Mouse (Mus musculus) neutrophil, adult 5-6 weeks (primary cell): Measurements from ENCODE around the gene Tbpl1. TPM values are rescaled to one million over a fixed set of nuclear protein-coding genes. Genes with fewer than 3 reads are reported as not detected.

Experiments used
- total RNA-seq: library from RNA; stranded (forward); fragments of 200-1000 nt; gene quantifications from 2 replicates; pipeline ENCODE4 v1.2.3, GENCODE M21; 2017

Tbpl1 gene
- total RNA-seq, 1 experiment from 2014 or later: 49.2 TPM

Other genes with a start within 250 kb of the Tbpl1 start
- not detected in 2 replicates for gene Slc2a12, start 86.9 kb downstream of the Tbpl1 start, total RNA-seq
- gene Tcf21, start 88.2 kb upstream of the Tbpl1 start, total RNA-seq: not detected in 2 replicates